Mouse (Mus musculus): ENCODE measurements around the gene Nfatc2. TPM values are rescaled to one million over a fixed set of nuclear protein-coding genes. Genes with fewer than 3 reads are reported as not detected.

The Nfatc2 gene
- total and polyA plus RNA-seq, 2 experiments from 2014 or later: 7.3 to 7.4 TPM

GRCm38 (mm10) chr2:168627829-168628770, 26.6 kb upstream of the Nfatc2 start:
- ATAC-seq (ENCODE audit: insufficient read depth, low read depth) (no peak), DNase-seq (ENCODE audit: low spot score) (no peak)
- 0 out of 2 replicates have a peak, but pooled peaks cover 6% of the 10 kb centered on the region for H3K9me3 ChIP-seq (replicated peaks; ENCODE audit: control insufficient read depth, low read length)
- no peaks in the 10 kb centered on the region for H3K36me3 ChIP-seq (replicated peaks; ENCODE audit: control insufficient read depth, insufficient read depth, low read length)
- WGBS: 67% methylated on average over 20 of the region's 20 CpGs
- H3K27ac ChIP-seq (ENCODE audit: low read depth): no peak overlapping the region
- no peak overlapping the region for H3K9ac ChIP-seq (replicated peaks; ENCODE audit: low read depth, low read length)
- no peak for TF ChIP-seq CTCF (IDR thresholded peaks at IDR 0.05; ENCODE audit: low read depth)
- TF ChIP-seq EP300 (IDR thresholded peaks at IDR 0.05; ENCODE audit: low read depth): no peak
- 0 out of 2 replicates have a peak, but pooled peaks cover 4% of the 10 kb centered on the region for H3K4me1 ChIP-seq (ENCODE audit: control insufficient read depth, insufficient read depth)
- H3K4me2 ChIP-seq (ENCODE audit: low read depth, low read length): no peak overlapping the region
- H3K27me3 ChIP-seq (ENCODE audit: control insufficient read depth, insufficient read depth, low read length): peaks cover 26% of the 10 kb centered on the region
- no peak overlapping the region for H3K4me3 ChIP-seq (ENCODE audit: low read depth, low read length)

GRCm38 (mm10) chr2:168626385-168626784, 24.9 kb upstream of the Nfatc2 start:
- no peak overlapping the region for H3K4me2 ChIP-seq (ENCODE audit: low read depth, low read length)
- WGBS: 89% methylated on average over 9 of the region's 9 CpGs
- peaks cover 22% of the 10 kb centered on the region for H3K27me3 ChIP-seq (ENCODE audit: control insufficient read depth, insufficient read depth, low read length)
- DNase-seq (ENCODE audit: low spot score) (no peak), ATAC-seq (ENCODE audit: insufficient read depth, low read depth) (no peak)
- TF ChIP-seq CTCF (IDR thresholded peaks at IDR 0.05; ENCODE audit: low read depth): no peak
- no peak for TF ChIP-seq EP300 (IDR thresholded peaks at IDR 0.05; ENCODE audit: low read depth)
- H3K36me3 ChIP-seq (replicated peaks; ENCODE audit: control insufficient read depth, insufficient read depth, low read length): no peaks in the 10 kb centered on the region
- H3K27ac ChIP-seq (ENCODE audit: low read depth): no peak overlapping the region
- H3K9me3 ChIP-seq (replicated peaks; ENCODE audit: control insufficient read depth, low read length): 0 out of 2 replicates have a peak, but pooled peaks cover 6% of the 10 kb centered on the region
- no peak overlapping the region for H3K4me3 ChIP-seq (ENCODE audit: low read depth, low read length)
- H3K9ac ChIP-seq (replicated peaks; ENCODE audit: low read depth, low read length): no peak overlapping the region
- peaks cover 5% of the 10 kb centered on the region for H3K4me1 ChIP-seq (ENCODE audit: control insufficient read depth, insufficient read depth)

- Histone ChIP-seq H3K9me3 (replicated peaks; ENCODE audit: control insufficient read depth, low read length) (0 out of 2 replicates have a peak, but pooled peaks cover 6% of the 10 kb centered on the region), H3K9ac (replicated peaks; ENCODE audit: low read depth, low read length) (no peak overlapping the region), H3K27ac (ENCODE audit: low read depth) (no peak overlapping the region), H3K27me3 (ENCODE audit: control insufficient read depth, insufficient read depth, low read length) (peaks cover 14% of the 10 kb centered on the region), H3K4me1 (ENCODE audit: control insufficient read depth, insufficient read depth) (peaks cover 8% of the 10 kb centered on the region), H3K4me3 (ENCODE audit: low read depth, low read length) (no peak overlapping the region), H3K36me3 (replicated peaks; ENCODE audit: control insufficient read depth, insufficient read depth, low read length) (no peaks in the 10 kb centered on the region), H3K4me2 (ENCODE audit: low read depth, low read length) (no peak overlapping the region)
- 74% methylated on average over 4 of the region's 4 CpGs for WGBS
- TF ChIP-seq EP300 (IDR thresholded peaks at IDR 0.05; ENCODE audit: low read depth) (no peak), CTCF (IDR thresholded peaks at IDR 0.05; ENCODE audit: low read depth) (no peak)
- no peak for DNase-seq (ENCODE audit: low spot score)
- no peak for ATAC-seq (ENCODE audit: insufficient read depth, low read depth)
Measured at GRCm38 (mm10) chr2:168625091-168625490, 23.6 kb upstream of the Nfatc2 start.

GRCm38 (mm10) chr2:168621111-168621802, 19.8 kb upstream of the Nfatc2 start:
- ATAC-seq (ENCODE audit: insufficient read depth, low read depth): peak; percentile 45

GRCm38 (mm10) chr2:168618205-168618717, 16.8 kb upstream of the Nfatc2 start:
- DNase-seq (ENCODE audit: low spot score) (no peak), ATAC-seq (ENCODE audit: insufficient read depth, low read depth) (no peak)
- Histone ChIP-seq H3K9me3 (replicated peaks; ENCODE audit: control insufficient read depth, low read length) (no peaks in the 10 kb centered on the region), H3K4me2 (ENCODE audit: low read depth, low read length) (no peak overlapping the region), H3K4me3 (ENCODE audit: low read depth, low read length) (no peak overlapping the region), H3K4me1 (ENCODE audit: control insufficient read depth, insufficient read depth) (peaks cover 25% of the 10 kb centered on the region), H3K27ac (ENCODE audit: low read depth) (no peak overlapping the region), H3K27me3 (ENCODE audit: control insufficient read depth, insufficient read depth, low read length) (no peaks in the 10 kb centered on the region), H3K9ac (replicated peaks; ENCODE audit: low read depth, low read length) (no peak overlapping the region), H3K36me3 (replicated peaks; ENCODE audit: control insufficient read depth, insufficient read depth, low read length) (no peaks in the 10 kb centered on the region)
- TF ChIP-seq EP300 (IDR thresholded peaks at IDR 0.05; ENCODE audit: low read depth) (no peak), CTCF (IDR thresholded peaks at IDR 0.05; ENCODE audit: low read depth) (no peak)
- WGBS: 86% methylated on average over 15 of the region's 15 CpGs

More at GRCm38 (mm10) chr2:168621111-168621802, 19.8 kb upstream of the Nfatc2 start:
- Histone ChIP-seq H3K9me3 (replicated peaks; ENCODE audit: control insufficient read depth, low read length) (0 out of 2 replicates have a peak, but pooled peaks cover 6% of the 10 kb centered on the region), H3K4me1 (ENCODE audit: control insufficient read depth, insufficient read depth) (peaks cover 8% of the 10 kb centered on the region), H3K9ac (replicated peaks; ENCODE audit: low read depth, low read length) (no peak overlapping the region), H3K4me3 (ENCODE audit: low read depth, low read length) (no peak overlapping the region), H3K4me2 (ENCODE audit: low read depth, low read length) (no peak overlapping the region), H3K27ac (ENCODE audit: low read depth) (no peak overlapping the region), H3K36me3 (replicated peaks; ENCODE audit: control insufficient read depth, insufficient read depth, low read length) (no peaks in the 10 kb centered on the region), H3K27me3 (ENCODE audit: control insufficient read depth, insufficient read depth, low read length) (peaks cover 6% of the 10 kb centered on the region)
- 27% methylated on average over 11 of the region's 11 CpGs for WGBS
- TF ChIP-seq CTCF (IDR thresholded peaks at IDR 0.05; ENCODE audit: low read depth) (no peak), EP300 (IDR thresholded peaks at IDR 0.05; ENCODE audit: low read depth) (no peak)
- DNase-seq (ENCODE audit: low spot score): no peak

Data from heart, postnatal 0 days (tissue).